Mouse (Mus musculus): ENCODE measurements around the gene Nck2.

DNA sequence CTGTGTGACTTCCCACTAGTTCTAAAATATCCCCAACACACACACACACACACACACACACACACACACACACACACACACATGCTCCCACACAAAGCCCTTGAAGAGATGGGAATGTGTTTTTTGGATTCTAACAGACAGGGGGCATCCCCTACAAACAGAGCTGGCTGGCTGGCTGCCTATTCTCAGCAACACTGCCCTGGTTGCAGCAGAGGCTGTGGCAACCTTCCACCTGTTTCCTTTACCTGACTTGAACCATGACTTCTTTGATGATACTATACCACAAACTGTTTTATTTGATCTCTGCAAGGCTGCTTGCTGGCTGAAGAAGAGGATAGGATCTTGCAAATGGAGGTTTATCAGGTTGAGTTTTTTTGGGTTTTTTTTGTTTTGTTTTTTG lies 41.0 kb upstream of the Nck2 start:
- no peak for TF ChIP-seq POLR2A (IDR thresholded peaks at IDR 0.05; ENCODE audit: low read depth, low read length)
- TF ChIP-seq CTCF (conservative IDR thresholded peaks at IDR 0.05; ENCODE audit: insufficient read depth, insufficient read length, low read depth, low read length), result no peak

All from kidney, adult 2 months (tissue).